Mouse (Mus musculus): ENCODE results near the gene Galnt4.
"Not testable (repeated sequence)": the region's sequence is repeated elsewhere in the genome, so short reads cannot be mapped to it uniquely, and the experiment has no call there.

Galnt4 gene

DNA sequence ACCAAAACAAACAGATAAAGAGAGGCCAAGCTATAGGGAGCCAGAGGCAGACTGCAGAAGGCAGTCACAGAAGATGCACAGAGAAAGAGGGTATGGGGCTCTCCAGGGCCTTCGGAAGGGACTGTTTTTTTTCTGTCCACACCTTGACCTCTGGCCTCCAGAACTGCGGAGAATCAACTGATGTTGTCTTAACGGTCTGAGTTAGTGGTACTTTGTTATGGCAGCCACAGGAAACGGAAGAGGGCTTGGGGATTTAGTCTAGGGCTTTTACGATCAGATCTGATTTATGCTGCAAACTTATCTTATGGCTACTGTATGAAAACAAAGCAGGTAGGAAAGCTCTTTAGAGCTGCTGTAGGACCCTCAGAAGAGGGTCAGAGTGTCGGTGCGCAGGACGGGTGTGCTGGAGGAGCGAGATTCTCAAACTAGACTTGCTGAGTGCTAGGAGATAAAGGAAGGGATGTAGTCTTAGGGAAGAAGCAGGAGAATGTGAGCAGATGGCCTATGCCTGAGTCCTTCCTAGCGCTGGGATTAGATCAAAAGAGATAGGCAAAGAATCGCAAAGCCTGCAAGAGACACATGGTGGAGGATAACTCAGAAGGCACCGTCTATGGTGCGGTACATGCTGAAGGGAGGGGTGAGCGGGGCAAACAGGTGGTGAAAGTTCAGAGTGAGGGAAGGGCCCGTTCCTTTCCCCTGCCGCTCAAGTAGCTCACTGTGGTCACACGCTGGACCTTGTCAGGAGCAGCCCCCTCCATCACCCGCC is 7.7 kb downstream of the Galnt4 start:
- no peak for DNase-seq

GRCm38 (mm10) chr10:99116237-99116632 is 8.3 kb downstream of the Galnt4 start:
- no peak for DNase-seq

- no peak for DNase-seq
These were observed 9.0 kb downstream of the Galnt4 start for GRCm38 (mm10) chr10:99116650-99117615.

GRCm38 (mm10) chr10:99117876-99118275 is 9.9 kb downstream of the Galnt4 start:
- DNase-seq: no peak

GRCm38 (mm10) chr10:99118697-99119096 is 10.7 kb downstream of the Galnt4 start:
- no peak for DNase-seq

DNA sequence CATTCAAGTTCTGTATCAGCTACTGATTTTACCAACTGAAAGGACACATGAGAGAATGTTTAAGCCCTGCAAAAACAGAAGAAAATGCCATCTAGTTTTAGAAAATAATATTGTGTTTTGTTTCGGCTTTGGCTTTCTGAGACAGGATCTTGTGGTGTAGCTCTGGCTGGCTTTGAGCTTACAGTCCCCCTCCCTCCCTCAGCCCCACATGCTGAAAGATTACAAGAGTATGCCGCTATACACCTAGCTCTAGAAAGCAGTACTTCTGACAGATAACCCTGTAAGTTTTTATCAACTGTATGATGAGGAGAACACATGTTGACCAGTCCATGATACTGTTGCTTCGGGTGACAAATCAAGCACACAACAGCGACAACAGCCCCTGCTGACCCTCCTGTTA is 11.5 kb downstream of the Galnt4 start:
- no peak for DNase-seq

- no peak for DNase-seq
These were observed 18.3 kb downstream of the Galnt4 start, which contains the start of gene Phxr2 for GRCm38 (mm10) chr10:99126225-99126624. TSS of gene Phxr2 (minus strand) at chr10:99126325.

DNA sequence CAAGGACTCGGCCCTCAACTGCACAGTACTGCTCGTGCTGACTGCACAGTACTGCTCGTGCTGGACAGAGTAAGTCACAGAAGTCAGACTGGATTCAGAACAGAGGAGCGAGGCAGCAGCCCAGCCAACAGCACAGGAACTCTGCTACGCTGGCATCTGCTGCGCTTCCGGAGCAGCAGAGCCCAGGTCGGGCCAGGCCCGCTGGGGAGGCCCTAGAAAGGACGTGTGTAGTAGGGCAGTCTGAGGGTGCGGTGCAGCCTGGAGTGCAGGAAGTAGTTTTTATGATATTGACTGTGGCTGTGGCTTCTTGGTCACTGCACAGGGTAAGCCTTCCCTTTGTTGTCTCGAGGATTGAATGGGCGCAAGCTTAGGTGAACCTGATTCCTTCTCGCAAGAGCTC is 19.0 kb downstream of the Galnt4 start:
- DNase-seq: no peak

DNA sequence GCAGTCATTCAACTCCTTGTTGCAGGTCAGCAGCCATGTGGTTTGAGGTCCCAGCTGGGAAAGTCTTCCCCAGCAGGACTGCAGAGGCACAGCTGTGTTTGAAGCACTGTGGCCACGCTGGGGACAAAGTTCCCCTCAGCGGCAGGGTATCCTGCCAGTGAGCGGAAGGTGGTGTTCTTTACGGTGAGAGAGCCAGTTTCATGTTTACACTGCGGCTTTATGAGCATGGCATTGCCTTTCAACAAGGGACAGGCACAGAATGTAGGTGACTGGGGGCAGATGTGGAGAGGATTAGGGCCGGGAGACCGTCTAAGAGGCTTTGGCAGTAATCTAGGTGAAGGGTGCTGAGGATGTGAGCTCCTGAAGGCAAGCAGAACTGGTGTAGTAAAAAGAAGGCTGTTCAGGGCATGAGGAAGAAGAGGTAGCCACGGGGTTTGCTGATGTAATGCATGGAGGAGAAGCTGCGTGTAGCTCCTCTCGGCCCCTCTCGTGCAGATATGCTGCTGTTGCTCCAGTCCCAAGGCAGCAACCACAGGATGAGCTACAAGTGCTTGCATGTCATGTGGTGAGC is 19.8 kb downstream of the Galnt4 start:
- DNase-seq: no peak

GRCm38 (mm10) chr10:99130611-99131010 is 22.7 kb downstream of the Galnt4 start:
- no peak for DNase-seq

DNA sequence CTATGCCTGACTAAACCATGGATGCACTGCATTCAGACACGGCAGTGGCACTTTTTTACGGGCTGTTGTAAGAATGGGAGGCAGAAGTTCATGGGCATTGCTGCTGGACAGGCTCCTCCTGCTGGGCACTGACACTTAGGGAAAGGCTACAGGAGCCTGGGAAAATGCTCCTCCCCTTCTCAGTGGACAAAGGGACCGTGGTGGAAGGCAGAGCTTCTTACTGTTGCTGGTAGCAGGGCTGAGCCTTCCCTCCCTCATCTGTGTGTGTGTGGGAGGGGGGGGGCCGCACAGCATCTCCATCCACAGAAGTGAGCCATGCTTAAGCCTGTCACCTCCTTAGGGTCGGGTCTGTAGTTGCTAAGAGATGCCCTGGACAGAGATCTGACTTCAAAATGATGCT is 23.3 kb downstream of the Galnt4 start:
- no peak for DNase-seq

DNA sequence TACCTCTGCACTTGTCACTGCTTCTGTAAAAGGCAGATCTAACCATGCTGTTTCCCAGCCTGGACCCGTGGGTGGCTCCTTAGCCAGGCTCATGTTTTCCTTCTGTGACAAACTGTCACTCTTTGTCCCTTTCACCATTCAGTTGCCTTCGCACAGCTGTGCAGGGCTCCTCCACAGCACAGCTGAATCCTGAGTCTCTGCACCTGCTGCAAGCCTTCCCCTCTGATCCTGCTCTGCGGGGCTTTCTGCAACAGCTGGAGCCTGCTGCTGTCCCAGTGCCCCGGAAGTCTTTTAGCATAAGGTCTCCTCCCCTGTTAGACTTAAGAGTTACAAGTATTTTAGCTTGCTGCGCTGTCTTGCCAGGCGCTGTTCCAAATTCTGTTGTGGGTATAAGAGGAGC is 24.2 kb downstream of the Galnt4 start:
- DNase-seq: no peak

- DNase-seq: no peak
These were observed 24.8 kb downstream of the Galnt4 start for GRCm38 (mm10) chr10:99132595-99133272.

DNA sequence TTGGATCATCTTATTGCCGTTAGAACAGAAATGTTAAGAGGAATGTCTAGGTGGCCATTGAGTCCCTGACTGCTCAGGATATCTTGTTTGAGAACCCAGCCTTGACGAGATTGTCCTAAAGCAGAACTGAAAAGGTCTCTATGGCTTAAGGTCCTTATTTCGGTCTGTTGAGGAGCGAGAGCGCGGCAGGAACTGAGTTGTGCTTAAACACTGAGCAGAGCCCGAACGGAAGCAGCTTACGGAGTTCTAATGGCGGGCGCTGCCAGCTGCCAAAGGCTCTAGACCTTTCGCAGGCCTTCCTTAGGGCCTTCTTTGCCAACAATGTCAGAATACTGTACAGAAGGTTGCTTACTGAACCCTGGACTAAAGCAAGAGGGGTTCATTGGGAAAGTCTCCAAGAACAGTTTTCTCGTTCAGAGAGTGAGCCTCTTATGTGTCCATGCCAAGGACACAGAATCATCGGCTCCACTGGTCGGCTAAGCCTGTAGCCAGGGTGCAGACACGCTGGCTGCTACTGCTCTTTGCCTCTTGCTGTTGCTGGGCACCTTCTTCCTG is 25.4 kb downstream of the Galnt4 start:
- no peak for DNase-seq

- no peak for DNase-seq
These were observed 28.4 kb downstream of the Galnt4 start for GRCm38 (mm10) chr10:99136337-99136736.

DNA sequence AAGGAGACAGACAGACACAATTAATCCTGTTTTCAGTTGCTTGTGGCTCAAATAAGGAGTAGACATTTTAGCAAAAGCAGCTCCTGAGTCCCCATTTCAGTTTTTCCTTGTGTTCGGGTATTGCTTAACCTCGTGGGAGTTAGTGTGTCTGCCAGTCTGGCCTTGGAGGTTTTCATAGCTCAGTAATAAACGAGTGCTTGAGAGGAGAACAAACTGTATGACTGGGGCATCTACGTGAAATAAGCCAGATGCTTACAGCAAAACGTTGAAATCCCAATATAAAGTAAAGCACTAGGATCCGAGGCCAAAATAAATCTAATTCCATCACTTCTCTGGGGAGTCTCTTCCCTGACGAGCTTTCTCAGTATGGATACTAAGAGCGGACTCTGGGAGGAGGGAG is 37.7 kb downstream of the Galnt4 start:
- no peak for DNase-seq

GRCm38 (mm10) chr10:99146596-99146995 is 38.6 kb downstream of the Galnt4 start:
- DNase-seq: no peak

DNA sequence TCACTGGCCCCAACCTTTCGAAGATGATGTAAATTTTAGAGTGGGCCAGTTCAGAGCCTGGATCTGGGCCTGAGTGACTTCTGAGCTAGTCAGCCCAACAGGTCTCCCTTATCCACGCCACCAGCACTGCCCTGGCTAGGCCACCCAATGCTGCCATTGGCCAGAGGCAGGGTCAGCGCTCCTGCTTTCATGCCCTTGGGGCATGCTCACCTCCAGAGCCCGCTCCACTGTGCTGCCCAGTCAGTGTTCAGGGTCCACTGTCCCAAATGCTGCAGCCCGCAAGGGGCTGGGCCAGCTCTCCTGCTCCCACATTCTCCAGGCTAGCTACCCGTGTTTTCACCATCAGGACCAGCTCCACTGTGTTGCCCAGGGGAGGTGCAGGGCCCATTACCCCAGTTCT is 42.1 kb downstream of the Galnt4 start:
- no peak for DNase-seq

- DNase-seq: no peak
These were observed 43.6 kb downstream of the Galnt4 start for GRCm38 (mm10) chr10:99151580-99151979.

DNA sequence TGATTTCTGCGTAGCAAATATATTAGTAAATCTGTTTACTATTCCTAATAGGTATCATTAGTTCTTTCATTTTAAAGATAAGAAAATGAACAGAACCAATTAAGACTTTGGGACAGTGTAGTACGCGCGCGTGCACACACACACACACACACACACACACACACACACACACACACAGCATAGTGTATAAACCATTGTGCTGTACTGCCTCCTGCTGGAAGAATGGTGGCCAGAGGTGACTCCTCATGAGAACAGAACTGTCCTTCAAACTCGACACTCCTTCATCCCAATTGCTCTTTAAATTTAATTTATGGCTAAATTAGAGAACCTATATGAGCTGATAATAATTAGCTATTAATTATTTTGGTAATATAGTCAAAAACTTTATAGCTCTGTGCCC is 44.1 kb downstream of the Galnt4 start:
- DNase-seq: peak in 1 of 2 experiments; percentile 42

DNA sequence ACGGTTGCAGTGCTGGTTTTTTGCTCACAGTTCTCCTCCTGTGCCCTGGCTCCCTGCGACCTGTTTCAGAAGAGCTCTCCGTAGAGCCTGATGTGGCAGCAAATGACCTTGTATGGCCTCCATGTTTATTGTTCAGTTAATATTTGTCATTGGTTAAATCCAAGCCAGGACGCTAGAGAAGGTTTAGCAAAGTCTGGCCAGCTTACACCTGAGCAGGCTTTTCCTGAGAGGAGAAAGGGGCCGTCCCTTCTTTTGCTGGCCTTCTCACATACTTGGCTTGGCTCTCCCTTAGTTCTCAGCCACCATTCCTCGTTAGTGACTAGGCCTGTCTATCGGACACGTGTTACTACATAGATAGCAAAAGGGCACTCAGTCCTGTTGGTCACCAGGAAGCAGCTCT is 46.7 kb downstream of the Galnt4 start:
- no peak for DNase-seq

DNA sequence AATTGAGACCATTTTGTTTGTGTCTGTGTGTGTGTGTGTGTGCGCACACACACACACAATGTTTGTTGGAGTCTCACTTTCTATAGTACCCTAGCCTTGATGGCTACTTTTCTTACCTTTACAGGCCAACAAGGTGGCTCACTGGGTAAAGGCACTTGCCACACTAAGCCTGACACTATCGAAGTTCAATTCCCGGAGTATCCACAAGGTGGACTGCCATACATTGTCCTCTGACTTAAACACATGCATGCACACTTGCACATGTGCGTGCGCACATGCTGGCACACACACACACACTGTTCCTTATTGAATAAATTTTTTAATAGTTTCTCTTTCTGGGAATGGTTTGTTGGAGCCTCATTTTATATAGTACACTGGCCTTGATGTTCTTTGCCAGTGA is 48.8 kb downstream of the Galnt4 start:
- DNase-seq: no peak

DNA sequence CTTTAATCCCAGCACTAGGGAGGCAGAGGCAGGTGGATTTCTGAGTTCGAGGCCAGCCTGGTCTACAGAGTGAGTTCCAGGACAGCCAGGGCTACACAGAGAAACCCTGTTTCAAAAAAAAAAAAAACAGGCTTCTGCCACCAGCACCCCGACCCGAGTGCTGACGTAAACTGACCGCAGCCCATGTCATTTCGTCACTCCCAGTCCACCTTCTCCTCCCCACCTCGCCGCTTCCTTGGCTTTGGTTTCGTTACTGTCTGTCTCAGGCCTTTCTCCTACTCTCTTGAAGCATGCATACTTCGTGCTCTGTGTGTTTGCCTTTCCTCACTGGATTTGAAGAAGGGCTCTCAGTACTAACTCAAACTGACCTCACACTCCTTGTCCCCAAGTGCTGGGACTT is 49.7 kb downstream of the Galnt4 start:
- not testable (repeated sequence) for DNase-seq

All from kidney, adult 8-10 months (tissue).